9 mouse cellular contexts compared by ENCODE assay signal in the genomic region with DNA sequence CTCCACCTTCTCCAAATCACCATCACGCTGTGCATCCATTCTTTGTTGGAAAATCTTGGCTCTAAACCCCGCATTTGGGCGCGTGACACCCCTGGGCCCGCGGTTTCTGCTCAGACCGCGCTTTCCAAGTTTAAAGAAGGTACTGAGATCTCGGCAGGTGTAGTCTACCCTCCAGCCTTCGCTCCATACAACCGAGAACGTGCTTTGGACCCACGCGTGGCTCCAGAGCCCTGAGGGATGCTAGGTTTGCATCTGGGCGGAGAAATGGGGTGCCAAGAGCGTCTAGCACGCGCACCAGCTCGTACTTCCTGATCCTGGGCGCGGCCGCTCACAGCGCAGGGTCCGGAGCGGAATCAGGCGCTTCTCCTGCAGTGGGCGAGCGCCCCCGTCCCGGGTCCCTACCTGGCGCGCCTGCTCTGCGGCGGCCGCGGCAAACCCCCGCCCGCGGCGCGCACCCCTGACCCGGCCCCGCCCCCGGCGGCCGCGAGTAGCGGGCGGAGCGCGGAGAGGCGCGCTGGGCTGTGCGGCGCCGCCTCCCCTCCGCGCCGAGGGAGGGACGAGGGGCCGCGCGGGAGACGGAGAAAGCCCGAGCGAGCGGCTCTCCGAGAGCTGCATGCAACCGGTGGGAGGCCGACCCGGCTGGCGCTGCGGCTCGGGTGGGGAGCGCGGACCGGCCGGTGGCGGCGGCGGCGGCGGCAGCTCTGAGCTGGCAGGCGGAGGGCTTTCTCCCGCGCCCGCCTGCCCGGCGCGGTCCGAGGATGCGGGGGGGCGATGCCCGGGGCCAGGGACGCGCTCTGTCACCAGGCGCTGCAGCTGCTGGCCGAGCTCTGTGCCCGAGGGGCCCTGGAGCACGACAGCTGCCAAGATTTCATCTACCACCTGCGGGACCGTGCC. TPM values are rescaled to one million over a fixed set of nuclear protein-coding genes. Genes with fewer than 3 reads are reported as not detected.
DNase-seq lines count a peak whose midpoint lies in the region; ATAC-seq and TF ChIP-seq lines count a peak whose summit lies in the region.
"Had no signal": no experiment of that assay in that cellular context is flagged by ENCODE, and none has a peak within 500 bp of the region (broad histone marks: within the 10 kb centered on the region; RNA-seq: fewer than 3 reads in every experiment).

A gene (plus strand): TSS at position 497 of the 894 bp plus-strand sequence.

- peaks cover 38% of the 10 kb centered on the region for H3K27me3 ChIP-seq in lung, embryonic 14.5 days (ENCODE audit: insufficient read depth, low read length)

- peak within 1 kb of the TSS; percentile 50 for H3K9ac ChIP-seq in lung, embryonic 14.5 days

- 0 out of 2 replicates have a peak, but pooled peaks cover 3% of the 10 kb centered on the region for H3K4me1 ChIP-seq in embryonic fibroblast, embryonic 13.5 days (ENCODE audit: control insufficient read depth, insufficient read depth, low read length)
- H3K4me1 ChIP-seq in lung, embryonic 14.5 days (ENCODE audit: insufficient read depth), result no peaks in the 10 kb centered on the region

- H3K4me2 ChIP-seq in lung, embryonic 14.5 days, result peak within 1 kb of the TSS; percentile 98

- H3K36me3 ChIP-seq in lung, embryonic 14.5 days (ENCODE audit: insufficient read depth), result no peaks in the 10 kb centered on the region

- H3K4me3 ChIP-seq in embryonic fibroblast, embryonic 13.5 days (ENCODE audit: insufficient read depth, low read length), result peak within 1 kb of the TSS; percentile 56
- H3K4me3 ChIP-seq in lung, embryonic 14.5 days (ENCODE audit: low read depth, low read length), result peak within 1 kb of the TSS; percentile 62

- peak; percentile 96 for ATAC-seq in lung, embryonic 14.5 days (ENCODE audit: insufficient read depth)
- no peak for ATAC-seq in activated CD4-positive, CD25-positive, alpha-beta regulatory T cell, adult 4 months

- no peak within 1 kb of the TSS for H3K27ac ChIP-seq in embryonic fibroblast, embryonic 13.5 days (ENCODE audit: insufficient read depth, low read length)
- no peak within 1 kb of the TSS for H3K27ac ChIP-seq in lung, embryonic 14.5 days (ENCODE audit: low read depth)

- TF ChIP-seq POLR2A in embryonic fibroblast, embryonic 13.5 days (IDR thresholded peaks at IDR 0.05; ENCODE audit: low read depth, low read length), result no peak

- DNase-seq in urinary bladder, adult 18-20 months (ENCODE audit: low spot score in 2 of 2), result peak; percentile 3 to 43
- DNase-seq in urinary bladder, postnatal 10 days (ENCODE audit: low spot score), result no peak
- DNase-seq in heart, postnatal 4 days, result peak; percentile 27
- DNase-seq in layer of hippocampus, adult 18-20 months (ENCODE audit: low spot score in 2 of 2), result peak; percentile 22 to 30
- DNase-seq in lung, embryonic 14.5 days, result peak; percentile 76
- DNase-seq in retina, adult 2 months (ENCODE audit: low read depth, low spot score), result peak; percentile 49

- H3K9me3 ChIP-seq in lung, embryonic 14.5 days (ENCODE audit: low read depth, low read length), result no peaks in the 10 kb centered on the region

- no peak for TF ChIP-seq CTCF in embryonic fibroblast, embryonic 13.5 days (IDR thresholded peaks at IDR 0.05; ENCODE audit: borderline replicate concordance, insufficient read depth, low read length)
- TF ChIP-seq CTCF in lung, embryonic 14.5 days (IDR thresholded peaks at IDR 0.05; ENCODE audit: low read depth), result no peak

- WGBS in lung, embryonic 14.5 days, result under 1% methylated on average over 62 of the region's 102 CpGs

RNA-seq across cellular contexts. Expression of the gene that starts here (rescaled TPM):
- polyA plus RNA-seq in embryonic fibroblast, embryonic 13.5 days (2011; ENCODE audit: insufficient read length, low read depth, missing spikeins), result 0.21 TPM in 1 of 2 replicates, not detected in the other
- under 1 TPM; 0.33 to 0.38 TPM for total RNA-seq in heart, postnatal 4 days (2021)
- total RNA-seq in layer of hippocampus, adult 18-20 months (2021), result 1 to 10 TPM; 4.3 to 6.1 TPM
- 1.7 and 2.5 TPM in 2 replicates for polyA plus RNA-seq in lung, embryonic 14.5 days (2014; fragmentation: Nextera tagmentation; extraction: Ambion mirVana)
- polyA plus RNA-seq in activated CD4-positive, CD25-positive, alpha-beta regulatory T cell, adult 4 months (2017; shearing (Covaris generic)), result not detected
- total RNA-seq: MEL had no signal

Comparison
In these comparisons a context has a peak if more than half of its experiments do, and no peak if none do; other contexts are left out.
1. Peak in DNase-seq in heart, postnatal 4 days; RNA of the gene not detected or under 1 TPM.